Mouse (Mus musculus) CD4-positive, CD25-positive, alpha-beta regulatory T cell, adult 4 months (primary cell): ENCODE measurements at regions not wholly inside any gene's neighbourhood (a gene's known extent, or its start where the extent isn't known, plus 50 kb on each side); places are given as distances from the start of the nearest gene placed in this dataset.

Source experiments
- ATAC-seq: one replicate; pipeline ENCODE4 v1.8.0; 2017

GRCm38 (mm10) chr15:68626976-68627375 is 2126.3 kb upstream of the Lrrc6 start:
- no peak for ATAC-seq

- no peak for ATAC-seq
Observed at GRCm38 (mm10) chr15:68624831-68625230, 2124.1 kb upstream of the Lrrc6 start.

- ATAC-seq = no peak
Observed at GRCm38 (mm10) chr15:68620417-68621214, 2119.9 kb upstream of the Lrrc6 start.

DNA sequence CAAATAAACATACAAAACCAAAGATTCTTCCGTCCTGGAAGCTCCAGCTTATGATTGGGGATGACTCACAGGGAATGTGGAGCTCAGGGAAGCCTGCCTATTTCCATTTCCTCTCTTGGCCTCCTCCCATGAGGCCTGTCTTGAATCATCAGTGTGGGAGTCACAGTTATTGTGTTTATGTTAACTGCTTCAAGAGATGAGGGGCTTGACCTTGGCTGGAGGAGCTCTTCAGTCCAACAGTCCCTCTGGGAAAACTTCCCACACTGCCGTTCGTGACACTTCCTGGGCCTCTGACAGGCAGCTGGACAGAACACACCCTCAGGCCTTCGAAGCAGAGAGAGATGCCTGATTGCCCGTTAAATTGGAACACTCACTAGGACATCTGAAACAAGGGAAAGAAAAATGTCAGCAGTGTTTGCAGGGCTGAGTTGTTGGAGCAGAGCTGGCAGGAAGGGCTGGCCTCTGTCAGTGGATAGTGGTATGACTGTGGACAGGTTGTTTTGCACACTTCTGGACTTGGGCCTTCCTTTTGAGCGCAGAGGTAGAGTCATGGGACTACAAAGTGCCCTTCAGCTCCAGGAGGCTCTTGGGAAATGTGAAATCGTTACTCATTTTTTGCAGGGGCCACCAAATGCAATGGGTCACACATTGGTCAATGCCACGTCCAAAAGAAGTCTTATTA is 2105.5 kb upstream of the Lrrc6 start:
- ATAC-seq = no peak

DNA sequence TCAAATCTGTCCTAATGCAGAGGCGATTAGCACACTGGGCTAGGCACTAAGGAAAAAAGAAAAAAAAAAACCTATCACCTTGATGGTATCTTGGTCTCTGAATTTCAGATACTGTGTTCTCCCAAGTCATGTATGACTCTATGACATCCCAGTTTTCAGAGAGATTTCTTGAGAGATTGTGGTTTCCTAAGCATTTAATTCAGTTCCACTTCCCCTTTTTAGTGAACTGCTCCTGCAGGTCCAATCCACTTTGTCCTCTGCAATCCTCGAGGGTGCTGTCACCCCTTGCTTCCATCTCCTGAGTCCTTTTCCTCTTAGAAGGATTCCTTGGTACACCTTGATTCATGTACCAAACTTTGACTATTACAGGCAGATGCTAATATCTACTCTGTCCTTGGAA is 2104.8 kb upstream of the Lrrc6 start:
- ATAC-seq = no peak

GRCm38 (mm10) chr15:68582177-68582576 is 2081.5 kb upstream of the Lrrc6 start:
- no peak for ATAC-seq

DNA sequence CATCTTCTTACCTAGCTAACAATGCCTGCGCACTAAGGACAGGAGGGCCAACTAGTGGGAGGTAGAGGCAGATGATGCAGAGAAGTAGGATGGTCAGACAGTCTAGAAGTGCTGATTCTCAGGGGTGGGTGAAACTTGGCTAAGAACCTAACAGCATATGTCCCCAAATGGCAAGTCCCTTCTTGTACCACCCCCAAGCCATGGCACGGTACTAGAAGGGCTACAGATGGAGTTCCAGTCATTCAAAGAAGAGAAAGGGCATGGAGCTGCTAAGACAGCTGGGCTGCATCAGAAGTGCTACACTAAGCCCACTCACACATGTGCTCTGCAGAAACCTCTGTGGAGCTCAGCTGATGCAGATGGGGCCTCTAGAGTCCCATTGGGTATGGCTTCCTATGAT is 2078.8 kb upstream of the Lrrc6 start:
- ATAC-seq = no peak

- no peak for ATAC-seq
Observed at GRCm38 (mm10) chr15:68560654-68561053, 2059.9 kb upstream of the Lrrc6 start.

GRCm38 (mm10) chr15:68556133-68556532 is 2055.4 kb upstream of the Lrrc6 start:
- ATAC-seq = no peak

GRCm38 (mm10) chr15:68536055-68536325 is 2035.3 kb upstream of the Lrrc6 start:
- no peak for ATAC-seq

DNA sequence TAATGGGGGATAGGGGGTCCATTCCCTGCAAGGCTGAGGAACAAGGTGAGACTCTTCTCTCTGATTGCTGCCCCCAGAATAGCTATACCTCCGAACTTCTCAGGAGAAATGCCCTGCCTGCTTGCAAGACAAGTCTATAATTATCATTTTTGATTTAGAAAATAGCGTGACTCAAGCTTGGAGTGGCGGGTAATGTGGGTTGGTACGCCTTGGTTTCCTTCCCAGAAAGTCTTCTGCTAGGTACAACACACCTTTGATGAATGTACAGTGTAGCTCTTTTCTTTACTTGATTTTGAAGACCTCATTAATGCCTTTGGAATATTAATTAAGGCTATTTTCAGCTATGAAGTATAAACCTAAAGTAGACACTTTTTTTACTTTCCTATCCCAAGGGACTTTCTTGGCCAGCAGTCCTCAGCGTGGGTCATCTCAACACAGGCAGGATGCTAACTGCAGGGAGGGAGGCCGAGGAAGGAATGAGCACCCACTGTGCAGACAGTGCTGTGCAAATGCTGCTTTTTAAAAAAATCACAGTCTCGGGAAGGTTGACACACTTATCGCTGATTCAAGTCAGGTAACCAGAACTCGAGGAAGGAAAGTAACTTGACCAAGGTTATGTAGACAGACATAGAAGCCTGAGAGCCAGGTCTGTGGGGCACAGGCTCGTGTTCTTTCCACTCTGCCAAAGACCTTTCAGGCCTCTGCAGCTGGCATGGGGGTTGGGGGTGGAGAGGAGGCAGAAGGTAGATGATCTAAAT is 2034.8 kb upstream of the Lrrc6 start:
- no peak for ATAC-seq

DNA sequence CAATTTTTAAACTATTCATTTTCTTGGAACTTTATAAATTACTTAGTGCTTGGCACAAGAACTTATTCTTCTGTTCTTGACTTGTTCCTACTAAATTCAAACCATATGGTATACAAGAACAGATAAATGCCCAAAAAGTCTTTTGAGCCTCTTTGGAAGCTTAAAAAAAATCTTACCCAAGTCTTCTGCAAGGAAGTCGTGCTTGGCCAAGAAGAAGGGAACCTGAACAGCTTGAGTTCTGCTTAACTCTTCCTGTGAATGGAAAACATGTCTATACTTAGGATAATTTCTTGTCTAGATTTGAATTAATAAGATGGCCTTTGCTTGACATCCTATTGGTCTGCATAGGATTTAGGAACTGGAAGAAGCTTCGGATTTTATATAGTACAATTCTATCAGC is 2020.0 kb upstream of the Lrrc6 start:
- no peak for ATAC-seq

DNA sequence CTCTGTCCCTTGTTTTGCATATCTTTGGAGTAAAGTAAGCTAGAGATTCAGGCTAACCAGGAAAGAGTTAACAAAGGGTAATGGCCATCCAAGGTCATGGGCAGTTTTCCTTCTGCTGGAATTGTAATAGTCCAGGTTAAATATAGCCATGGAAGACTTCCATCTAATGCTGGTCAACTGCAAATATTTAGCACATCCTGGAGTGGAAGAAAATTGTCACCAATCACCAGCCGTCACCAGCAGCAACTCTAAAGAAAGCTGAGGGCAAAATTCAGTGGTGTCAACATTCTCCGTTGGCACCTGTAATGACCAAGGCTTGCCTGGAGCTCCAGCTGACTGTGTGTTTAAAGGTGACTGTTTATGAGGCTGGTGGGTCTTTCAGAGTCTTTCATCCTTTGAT is 2011.7 kb upstream of the Lrrc6 start:
- ATAC-seq = no peak

GRCm38 (mm10) chr15:68508190-68508589 is 2007.5 kb upstream of the Lrrc6 start:
- ATAC-seq = no peak

DNA sequence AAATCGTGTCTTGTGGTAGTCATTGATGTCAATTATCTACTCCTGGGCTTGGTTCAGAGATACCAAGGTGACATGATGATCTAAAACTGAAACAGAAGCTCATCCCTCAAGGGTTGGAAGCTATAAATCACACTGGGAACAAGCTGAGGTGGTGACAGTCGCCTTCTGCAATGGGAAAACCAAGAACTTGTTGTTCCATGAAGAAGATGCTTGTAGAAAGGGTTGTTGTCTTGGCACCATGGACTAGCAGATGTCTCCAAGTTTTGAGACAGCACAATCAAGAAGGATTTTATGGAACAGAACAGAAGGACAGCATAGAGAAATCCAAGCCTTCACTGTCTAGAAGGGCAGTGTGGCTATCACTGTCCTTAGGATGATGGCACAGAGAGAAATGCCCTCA is 2005.4 kb upstream of the Lrrc6 start:
- ATAC-seq = no peak

GRCm38 (mm10) chr15:68496438-68496837 is 1995.7 kb upstream of the Lrrc6 start:
- no peak for ATAC-seq

DNA sequence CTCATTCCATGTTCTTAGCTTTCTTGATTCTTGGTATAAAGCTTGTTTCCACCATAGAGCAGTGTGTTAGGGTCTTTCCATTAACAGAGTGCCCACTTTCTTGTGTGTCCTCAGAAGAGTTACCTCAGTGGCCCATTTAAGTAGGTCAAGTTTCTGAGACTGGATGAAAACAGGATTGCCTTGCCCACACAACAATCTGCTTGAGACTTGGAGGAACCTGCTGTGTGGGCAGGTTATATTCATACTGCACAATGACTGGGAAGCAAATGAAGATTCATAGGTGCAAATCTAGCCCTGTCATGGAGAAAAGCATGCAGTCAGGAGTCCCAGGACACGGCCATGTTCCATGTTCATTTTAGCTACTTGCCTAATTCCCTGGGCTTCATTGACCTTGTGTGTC is 1984.1 kb upstream of the Lrrc6 start:
- ATAC-seq = no peak

DNA sequence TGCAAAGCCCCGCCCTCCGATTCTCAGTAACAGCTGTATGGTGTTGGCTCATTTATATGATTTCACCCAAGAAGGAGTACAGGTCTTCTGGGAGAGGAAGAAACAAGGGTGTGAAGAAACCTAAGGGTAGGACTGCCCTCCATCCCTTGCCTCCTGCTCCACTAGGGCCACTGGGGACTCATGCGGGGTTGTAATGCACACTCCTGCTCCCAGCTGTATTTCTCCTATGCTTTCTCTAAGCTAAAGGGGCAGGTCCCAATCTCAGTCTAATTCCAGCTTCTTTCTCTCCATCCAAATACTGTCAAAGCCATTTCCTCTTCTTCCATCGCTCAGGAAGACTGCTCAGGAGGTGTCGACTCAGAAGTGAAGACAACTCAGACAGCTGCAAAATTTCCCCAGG is 1977.0 kb upstream of the Lrrc6 start:
- no peak for ATAC-seq

- no peak for ATAC-seq
Observed at GRCm38 (mm10) chr15:68471928-68472327, 1971.2 kb upstream of the Lrrc6 start.

- ATAC-seq = no peak
Observed at GRCm38 (mm10) chr15:68462851-68463250, 1962.1 kb upstream of the Lrrc6 start.

DNA sequence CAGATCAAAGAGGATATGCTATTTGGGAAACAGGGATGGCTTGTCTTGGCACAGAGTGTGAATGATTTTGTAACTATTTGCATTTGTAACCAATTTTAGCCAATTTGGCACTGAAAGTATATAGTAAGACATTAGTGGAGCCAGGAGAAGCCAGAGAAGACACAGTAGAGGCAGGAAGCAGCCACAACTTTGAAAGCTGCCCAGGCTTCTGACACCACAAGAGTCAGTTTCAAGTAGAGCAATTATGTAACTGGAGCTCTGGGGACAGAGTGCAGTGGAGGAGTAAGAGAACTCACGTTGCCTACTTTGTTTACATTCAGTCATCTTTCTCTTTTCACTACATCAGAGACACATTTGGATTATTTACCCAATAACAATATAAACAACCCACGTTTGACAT is 1956.5 kb upstream of the Lrrc6 start:
- ATAC-seq = no peak

GRCm38 (mm10) chr15:68451971-68452370 is 1951.3 kb upstream of the Lrrc6 start:
- no peak for ATAC-seq

- ATAC-seq = no peak
Observed at GRCm38 (mm10) chr15:68445341-68445740, 1944.6 kb upstream of the Lrrc6 start.

DNA sequence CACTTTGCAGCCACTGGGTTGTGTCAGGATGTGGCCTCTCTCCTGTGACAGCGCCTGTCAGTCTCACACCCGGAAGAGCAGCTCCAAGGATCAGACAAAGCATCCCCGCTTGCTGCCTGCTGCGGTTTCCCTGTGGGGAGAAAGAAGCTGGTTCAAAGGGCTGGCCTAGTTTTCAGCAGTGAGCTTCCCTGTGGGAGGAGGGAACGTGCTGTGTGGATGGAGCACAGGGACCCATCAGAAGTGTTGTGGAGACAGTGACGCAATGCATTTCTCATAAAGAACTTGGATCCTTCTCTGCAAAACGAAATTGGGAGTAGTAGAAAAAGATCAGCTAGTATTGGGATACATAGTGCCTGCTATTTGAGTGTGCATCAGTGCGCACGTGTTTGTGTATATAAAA is 1939.9 kb upstream of the Lrrc6 start:
- no peak for ATAC-seq
